Mouse (Mus musculus) layer of hippocampus, adult 11-12 months (tissue): ENCODE measurements around the gene Zbp1.
A peak's percentile ranks its signal among the peaks of the same experiment; 100 is the strongest.

Experiments used
- DNase-seq: peaks from one replicate; pipeline ENCODE4 v3.0.0; 2022; ENCODE audit warnings: low spot score

The Zbp1 gene

GRCm38 (mm10) chr2:173177951-173178350 is 40.8 kb downstream of the Zbp1 start:
- DNase-seq = no peak

- DNase-seq = no peak
Measured at GRCm38 (mm10) chr2:173177481-173177880, 41.2 kb downstream of the Zbp1 start.

GRCm38 (mm10) chr2:173175703-173176102 is 43.0 kb downstream of the Zbp1 start:
- peak; percentile 6 for DNase-seq

DNA sequence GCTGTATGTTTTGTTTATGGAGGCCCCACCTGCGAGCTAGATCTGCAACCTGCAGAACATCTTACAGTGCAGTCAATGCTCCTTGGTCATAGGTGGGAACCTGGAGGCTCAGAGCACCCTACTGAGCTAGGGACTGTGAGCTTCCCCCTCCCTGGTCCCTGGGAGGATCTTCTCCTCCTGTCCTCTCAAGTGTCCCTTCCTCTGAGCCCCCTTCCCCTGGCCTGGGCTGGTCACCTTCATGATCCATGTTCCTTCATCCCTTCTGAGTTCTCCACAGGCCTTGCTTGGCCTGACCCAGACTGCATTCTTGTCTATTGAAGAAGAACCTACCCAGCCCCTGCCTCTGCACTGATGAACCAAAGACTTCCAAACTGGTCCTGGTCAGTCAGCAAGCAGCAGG is 44.2 kb downstream of the Zbp1 start:
- DNase-seq = peak; percentile 2

DNA sequence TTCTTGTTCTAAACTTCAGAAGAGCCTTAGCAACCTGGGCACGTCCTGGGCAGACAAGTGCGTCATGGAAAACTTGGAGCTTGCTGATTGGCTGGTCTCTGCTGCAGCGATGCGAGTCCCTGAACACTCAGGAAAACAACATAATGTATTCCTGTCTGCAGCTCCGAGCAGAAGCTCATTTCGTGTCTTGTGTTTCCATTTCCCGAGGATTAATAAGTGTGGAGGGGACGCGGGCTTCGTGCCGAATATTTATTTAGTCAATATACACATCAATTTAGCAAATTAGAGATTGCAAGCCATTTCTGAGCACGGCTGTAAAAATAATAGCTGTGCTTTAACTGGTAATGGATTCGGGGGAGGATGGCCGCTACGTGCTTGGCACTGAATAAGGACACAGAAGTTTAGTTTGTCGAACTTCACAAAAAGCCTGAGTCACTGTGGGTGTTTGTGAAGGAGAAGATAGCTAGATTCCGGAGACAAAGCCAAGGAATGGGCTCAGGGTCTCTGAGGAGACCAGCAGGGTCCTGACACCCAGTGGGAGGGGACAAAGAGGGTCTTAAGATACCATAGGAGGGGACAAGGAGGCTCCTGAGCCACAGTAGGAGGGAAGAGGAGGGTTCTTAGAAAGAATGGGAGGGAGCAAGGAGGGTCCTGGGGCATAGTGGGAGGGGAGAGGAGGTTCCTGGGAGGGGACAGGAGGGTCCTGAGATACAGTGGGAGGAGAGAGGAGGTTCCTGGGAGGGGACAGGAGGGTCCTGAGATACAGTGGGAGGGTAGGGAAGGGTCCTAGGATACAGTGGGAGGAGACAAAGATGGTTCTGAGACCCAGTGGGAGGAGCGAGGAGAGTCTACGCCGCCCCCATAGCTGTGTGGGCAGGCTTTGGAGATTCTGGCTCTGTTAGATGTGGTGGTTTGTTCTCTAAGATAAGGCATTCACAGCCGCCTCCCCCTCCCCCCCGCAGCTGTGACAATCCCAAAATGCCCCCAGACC is 44.9 kb downstream of the Zbp1 start:
- peak; percentile 71 for DNase-seq

DNA sequence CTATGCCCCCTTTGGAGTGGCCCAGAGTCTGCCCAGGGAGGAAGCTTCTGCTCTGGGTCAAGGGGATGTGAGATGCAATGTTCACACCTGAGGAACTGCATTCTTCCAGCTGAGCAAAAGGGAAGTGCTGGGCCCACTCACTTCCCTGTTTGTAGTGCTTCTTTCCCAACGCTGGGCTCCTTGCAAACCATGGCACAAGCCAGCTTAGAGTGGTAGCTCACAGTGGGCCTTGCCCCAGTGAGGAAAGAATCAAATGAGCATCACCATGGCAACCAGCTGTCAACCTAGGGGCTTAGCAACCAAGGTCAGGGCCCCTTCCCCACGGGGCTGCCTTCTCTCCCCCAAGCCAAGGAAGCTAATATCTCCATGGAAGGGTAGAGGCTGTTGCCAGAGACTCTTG is 45.7 kb downstream of the Zbp1 start:
- no peak for DNase-seq

DNA sequence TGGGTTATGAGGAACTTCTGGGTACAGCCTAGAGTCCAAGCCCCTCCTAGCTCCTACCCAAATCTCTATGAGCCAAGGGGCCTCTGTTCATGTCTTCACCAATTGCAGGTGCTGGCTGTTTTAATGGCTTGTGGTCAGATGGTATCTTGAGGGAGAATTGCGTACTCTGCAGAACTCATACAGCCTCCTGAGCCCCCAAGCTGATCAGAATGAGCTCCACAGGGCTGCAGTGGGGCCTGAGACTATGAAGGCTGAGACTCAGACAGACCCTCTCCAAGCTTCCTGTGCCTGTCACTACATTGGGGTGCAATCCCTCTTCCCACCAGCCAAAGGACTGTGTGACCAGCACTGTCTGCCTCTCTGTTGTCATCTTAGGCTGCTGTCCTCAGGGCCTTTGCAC is 46.3 kb downstream of the Zbp1 start:
- no peak for DNase-seq

DNA sequence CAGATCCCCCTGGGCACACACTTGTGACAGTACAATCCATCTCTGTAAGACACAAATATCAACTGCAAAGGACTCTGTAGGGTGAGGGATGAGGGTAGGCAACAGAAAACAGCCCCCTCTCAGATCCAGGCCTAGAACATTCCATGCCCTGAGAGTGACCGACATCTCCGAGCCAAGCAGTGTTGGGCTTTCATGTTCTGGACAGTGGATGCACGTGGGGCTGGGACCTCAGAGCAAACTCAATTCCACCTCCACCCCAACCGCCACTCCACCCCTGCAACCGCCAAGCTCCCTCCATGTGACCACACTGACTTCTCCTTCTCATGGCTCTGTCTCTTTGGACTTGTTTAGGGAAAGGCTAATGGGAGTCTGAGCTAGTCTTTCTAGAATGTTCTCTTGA is 46.8 kb downstream of the Zbp1 start:
- no peak for DNase-seq

DNA sequence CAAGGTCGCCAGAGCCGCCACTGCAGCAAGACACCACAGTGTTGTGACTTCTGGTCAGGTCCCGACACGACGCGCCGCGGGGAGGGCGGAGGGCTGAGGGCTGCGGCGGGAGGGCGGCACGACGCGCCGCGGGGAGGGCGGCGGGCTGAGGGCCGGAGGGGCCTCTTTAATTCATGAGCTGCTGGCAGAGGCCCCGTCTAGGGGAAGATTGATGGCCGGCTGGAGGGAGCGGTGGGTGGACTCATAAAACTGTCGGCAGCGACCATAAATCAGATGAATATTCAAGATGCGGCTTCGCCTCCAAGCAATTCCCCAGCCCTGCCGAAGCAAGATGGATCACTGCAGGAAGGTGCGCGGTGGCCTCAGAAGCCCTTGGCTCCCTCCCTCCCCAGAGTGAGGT is 47.3 kb downstream of the Zbp1 start:
- no peak for DNase-seq

DNA sequence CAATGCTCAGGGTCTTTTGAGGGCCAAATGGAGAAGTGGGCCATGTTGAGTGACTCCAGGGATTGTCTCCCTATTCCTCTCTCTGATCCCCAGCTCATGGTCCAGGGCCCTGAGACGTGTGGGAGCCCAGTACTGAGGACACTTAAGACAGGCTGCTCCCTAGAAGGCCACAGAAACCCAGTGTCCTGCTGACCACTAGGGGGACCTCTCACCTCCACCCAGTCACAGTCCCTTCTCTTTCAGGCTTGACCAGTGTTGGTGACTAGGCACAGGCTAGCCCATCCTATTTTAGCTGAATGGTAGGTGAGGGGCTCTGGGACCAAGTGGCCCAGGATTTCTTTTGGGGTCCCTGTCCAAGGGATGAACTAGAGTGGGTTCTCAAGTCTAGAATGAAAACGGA is 48.0 kb downstream of the Zbp1 start:
- no peak for DNase-seq

- no peak for DNase-seq
Measured at GRCm38 (mm10) chr2:173170081-173170480, 48.6 kb downstream of the Zbp1 start.

DNA sequence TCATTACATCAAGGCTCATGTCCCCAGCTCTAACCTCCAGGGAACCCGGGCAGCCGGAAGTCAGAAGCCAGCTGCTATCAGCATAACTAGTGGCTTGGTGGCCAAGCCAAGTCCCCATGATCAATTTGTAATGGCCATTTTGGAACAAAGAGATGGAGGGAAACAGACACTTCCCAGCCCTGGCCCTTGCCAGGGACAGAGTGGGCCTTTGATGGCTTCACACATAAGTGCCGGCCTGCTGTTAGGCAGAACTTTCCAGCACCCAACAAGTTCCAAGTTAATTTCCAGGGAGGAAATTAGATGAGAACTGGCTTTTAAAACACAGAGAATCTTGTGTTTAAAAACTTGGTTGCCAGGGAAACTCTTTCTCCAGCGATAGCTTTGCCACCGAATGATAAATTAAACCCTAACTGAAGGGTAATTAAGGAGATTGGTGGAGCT is 50.3 kb downstream of the Zbp1 start:
- DNase-seq = no peak

DNA sequence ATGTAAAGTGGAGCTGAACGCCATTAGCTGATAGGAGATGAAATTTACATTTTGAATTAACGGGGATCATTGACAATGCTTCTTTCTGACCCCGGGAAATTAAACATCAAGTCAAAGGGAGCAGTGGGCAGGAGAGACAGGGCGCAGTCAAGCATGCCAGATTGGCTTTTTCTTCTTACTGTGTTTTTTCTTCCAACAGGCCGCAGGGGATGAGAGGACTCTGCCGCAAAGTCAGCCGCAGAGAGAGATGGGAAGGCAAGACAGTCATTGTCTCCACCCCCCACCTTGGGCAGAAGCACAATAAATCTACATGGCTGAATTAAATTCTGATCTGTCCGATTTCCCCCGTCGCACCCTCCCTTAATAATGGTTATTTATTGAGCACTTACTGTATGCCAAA is 53.4 kb downstream of the Zbp1 start:
- DNase-seq = no peak

- DNase-seq = no peak
Measured at GRCm38 (mm10) chr2:173164946-173165345, 53.8 kb downstream of the Zbp1 start.

DNA sequence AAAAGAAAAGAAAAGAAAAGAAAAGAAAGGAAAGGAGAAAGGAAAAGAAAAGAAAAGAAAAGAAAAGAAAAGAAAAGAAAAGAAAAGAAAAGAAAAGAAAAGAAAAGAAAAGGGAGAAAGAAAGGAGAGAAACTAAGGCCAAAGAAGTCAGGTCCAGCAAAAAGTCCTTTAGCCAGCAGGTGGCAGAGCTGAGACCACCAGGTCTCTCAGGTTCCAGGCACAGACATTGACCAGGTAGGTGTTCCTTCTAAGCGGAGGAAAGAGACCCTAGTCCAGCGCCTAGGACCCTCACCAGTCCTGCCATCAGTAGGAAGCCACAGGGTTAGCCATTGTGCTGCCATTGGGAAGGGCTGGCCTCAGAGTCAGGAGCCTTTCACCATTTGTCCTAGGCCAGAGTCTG is 54.4 kb downstream of the Zbp1 start:
- no peak for DNase-seq

DNA sequence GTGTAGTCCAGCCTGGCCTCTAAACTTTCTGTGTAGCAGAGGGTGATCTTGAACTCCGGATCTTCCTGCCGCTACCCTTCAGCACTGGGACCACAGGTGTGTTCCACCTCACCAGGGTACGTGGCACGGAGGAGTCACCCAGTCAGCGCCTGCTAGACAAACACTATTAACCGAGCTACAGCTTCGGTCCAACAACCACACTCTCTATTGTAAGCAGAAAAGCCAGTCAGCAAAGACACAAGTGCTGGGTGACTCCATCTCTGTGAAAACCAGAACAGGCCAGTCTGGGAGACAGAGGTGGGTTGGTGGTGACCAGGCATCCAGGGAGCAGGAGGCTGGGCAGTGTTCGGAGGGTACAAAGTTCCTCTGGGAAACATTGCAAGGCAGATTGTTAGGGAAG is 55.3 kb downstream of the Zbp1 start:
- no peak for DNase-seq

DNA sequence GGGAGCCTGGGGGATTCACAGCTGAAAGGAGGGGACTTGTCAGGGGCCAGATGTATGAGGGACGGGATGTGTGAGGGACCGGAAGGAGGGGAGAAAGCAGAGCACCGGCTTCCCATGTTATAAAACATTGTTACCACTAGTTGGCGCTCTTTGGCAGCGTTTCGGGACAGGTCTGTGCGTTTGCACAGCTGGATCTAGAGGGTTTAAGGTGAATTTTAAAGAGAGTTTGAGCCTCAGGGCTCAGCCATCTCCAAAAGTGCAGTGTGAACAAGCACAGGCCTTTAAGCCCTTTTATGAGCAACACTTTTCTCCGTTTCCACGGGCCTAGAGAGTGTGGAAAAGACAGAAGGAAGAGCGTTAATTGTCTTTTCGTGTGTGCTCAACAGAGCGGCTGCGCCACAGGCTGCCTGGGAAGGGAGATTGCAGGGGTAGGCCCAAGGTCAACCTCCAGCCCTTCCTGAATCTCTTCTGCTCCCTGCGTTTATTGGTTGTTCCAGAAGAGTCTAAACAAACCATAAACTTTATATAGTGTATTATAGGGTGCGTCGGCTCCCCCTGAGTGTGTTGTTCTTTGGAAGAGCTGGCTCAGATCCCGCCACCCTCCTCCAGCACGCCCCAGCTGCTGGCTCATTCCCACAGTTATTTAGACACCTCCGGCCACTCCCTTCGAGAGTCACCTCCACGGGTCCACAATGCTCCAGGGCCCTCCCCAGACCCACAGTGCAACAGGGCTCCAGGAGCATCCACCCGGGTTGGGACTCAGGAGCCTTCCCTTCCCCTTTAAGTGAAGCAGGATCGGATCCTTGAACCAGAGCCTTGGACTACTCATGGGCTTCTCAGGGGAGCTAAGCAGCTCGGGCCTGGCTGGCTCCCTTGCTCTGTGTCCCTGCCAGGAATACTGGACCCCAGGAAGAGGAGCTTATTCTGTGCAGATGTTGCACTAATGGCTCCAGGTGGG is 59.1 kb downstream of the Zbp1 start:
- DNase-seq = peak; percentile 42

- DNase-seq = no peak
Measured at GRCm38 (mm10) chr2:173158390-173159055, 60.2 kb downstream of the Zbp1 start.

- DNase-seq = no peak
Measured at GRCm38 (mm10) chr2:173157871-173158270, 60.9 kb downstream of the Zbp1 start.

DNA sequence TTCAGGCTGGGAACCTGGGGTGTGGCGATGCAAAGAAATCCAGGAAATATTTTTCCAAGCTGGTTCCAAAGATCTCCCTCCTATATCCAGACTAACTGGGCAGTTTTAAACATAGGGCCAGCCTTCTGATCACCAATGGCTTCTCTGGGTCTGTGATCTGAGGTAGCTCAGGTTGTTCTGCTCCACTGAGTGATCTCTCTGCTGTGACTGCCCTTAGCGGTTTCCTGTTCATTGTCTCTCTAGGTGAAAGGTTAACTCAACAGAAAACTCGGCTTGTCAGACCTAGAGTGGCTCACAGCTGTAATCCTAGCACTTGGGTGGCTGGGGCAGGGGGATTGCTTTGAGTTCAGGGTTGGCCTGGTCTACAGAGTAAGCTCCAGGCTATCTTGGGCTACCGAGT is 61.3 kb downstream of the Zbp1 start:
- no peak for DNase-seq

GRCm38 (mm10) chr2:173156923-173157322 is 61.8 kb downstream of the Zbp1 start:
- DNase-seq = no peak
